Mouse (Mus musculus): ENCODE results near the gene Wfikkn1. TPM values are rescaled to one million over a fixed set of nuclear protein-coding genes. Genes with fewer than 3 reads are reported as not detected.

Gene Wfikkn1
- polyA plus RNA-seq, 1 experiment from 2014 or later = 0.51 TPM

GRCm38 (mm10) chr17:25867836-25868600 is 12.6 kb downstream of the Wfikkn1 start:
- no peaks in the 10 kb centered on the region for H3K36me3 ChIP-seq (ENCODE audit: insufficient read depth, low read length)

GRCm38 (mm10) chr17:25867509-25867835 is 13.2 kb downstream of the Wfikkn1 start:
- TF ChIP-seq CTCF (IDR thresholded peaks at IDR 0.05; ENCODE audit: low read depth) = no peak
- no peak for ATAC-seq (replicated peaks; ENCODE audit: low FRiP score, low read depth)
- no peak for DNase-seq (ENCODE audit: low spot score)
- Histone ChIP-seq H3K4me3 (replicated peaks; ENCODE audit: low read depth, low read length) (peak overlapping the region; percentile 83), H3K9ac (ENCODE audit: low read depth, low read length) (peak overlapping the region; percentile 85), H3K27me3 (ENCODE audit: insufficient read depth, low read length) (no peaks in the 10 kb centered on the region), H3K9me3 (replicated peaks; ENCODE audit: low read length) (no peaks in the 10 kb centered on the region), H3K27ac (peak overlapping the region; percentile 94), H3K4me2 (ENCODE audit: low read length) (peak overlapping the region; percentile 97), H3K36me3 (ENCODE audit: insufficient read depth, low read length) (no peaks in the 10 kb centered on the region), H3K4me1 (replicated peaks; ENCODE audit: insufficient read depth, low read length) (peaks cover 12% of the 10 kb centered on the region)
- WGBS = 5% methylated on average over 7 of the region's 7 CpGs

More at GRCm38 (mm10) chr17:25867836-25868600, 12.6 kb downstream of the Wfikkn1 start:
- DNase-seq (ENCODE audit: low spot score) (peak; percentile 45), ATAC-seq (replicated peaks; ENCODE audit: low FRiP score, low read depth) (peak; percentile 64)
- 0 out of 2 replicates have a peak, but pooled peaks have one; percentile 11 for TF ChIP-seq CTCF (IDR thresholded peaks at IDR 0.05; ENCODE audit: low read depth)
- H3K4me3 ChIP-seq (replicated peaks; ENCODE audit: low read depth, low read length) = peak overlapping the region; percentile 83
- H3K27me3 ChIP-seq (ENCODE audit: insufficient read depth, low read length) = no peaks in the 10 kb centered on the region
- H3K4me2 ChIP-seq (ENCODE audit: low read length) = peak overlapping the region; percentile 97
- H3K27ac ChIP-seq = peak overlapping the region; percentile 94
- under 1% methylated on average over 42 of the region's 42 CpGs for WGBS
- peak overlapping the region; percentile 85 for H3K9ac ChIP-seq (ENCODE audit: low read depth, low read length)
- H3K4me1 ChIP-seq (replicated peaks; ENCODE audit: insufficient read depth, low read length) = peaks cover 12% of the 10 kb centered on the region
- H3K9me3 ChIP-seq (replicated peaks; ENCODE audit: low read length) = no peaks in the 10 kb centered on the region

- 96% methylated on average over 3 of the region's 3 CpGs for WGBS
- H3K27ac ChIP-seq = no peak overlapping the region
- H3K9me3 ChIP-seq (replicated peaks; ENCODE audit: low read length) = no peaks in the 10 kb centered on the region
- no peak for ATAC-seq (replicated peaks; ENCODE audit: low FRiP score, low read depth)
- peaks cover 17% of the 10 kb centered on the region for H3K4me1 ChIP-seq (replicated peaks; ENCODE audit: insufficient read depth, low read length)
- no peaks in the 10 kb centered on the region for H3K36me3 ChIP-seq (ENCODE audit: insufficient read depth, low read length)
- no peak for DNase-seq (ENCODE audit: low spot score)
- H3K4me3 ChIP-seq (replicated peaks; ENCODE audit: low read depth, low read length) = no peak overlapping the region
- H3K27me3 ChIP-seq (ENCODE audit: insufficient read depth, low read length) = no peaks in the 10 kb centered on the region
- TF ChIP-seq CTCF (IDR thresholded peaks at IDR 0.05; ENCODE audit: low read depth) = no peak
- H3K9ac ChIP-seq (ENCODE audit: low read depth, low read length) = no peak overlapping the region
- H3K4me2 ChIP-seq (ENCODE audit: low read length) = no peak overlapping the region
These were observed 14.5 kb downstream of the Wfikkn1 start for GRCm38 (mm10) chr17:25866172-25866571.

GRCm38 (mm10) chr17:25865288-25865687 is 15.4 kb downstream of the Wfikkn1 start:
- H3K4me3 ChIP-seq (replicated peaks; ENCODE audit: low read depth, low read length) = no peak overlapping the region
- H3K27ac ChIP-seq = no peak overlapping the region
- no peaks in the 10 kb centered on the region for H3K36me3 ChIP-seq (ENCODE audit: insufficient read depth, low read length)
- DNase-seq (ENCODE audit: low spot score) = no peak
- peaks cover 17% of the 10 kb centered on the region for H3K4me1 ChIP-seq (replicated peaks; ENCODE audit: insufficient read depth, low read length)
- no peaks in the 10 kb centered on the region for H3K9me3 ChIP-seq (replicated peaks; ENCODE audit: low read length)
- no peak overlapping the region for H3K9ac ChIP-seq (ENCODE audit: low read depth, low read length)
- no peak overlapping the region for H3K4me2 ChIP-seq (ENCODE audit: low read length)
- no peak for TF ChIP-seq CTCF (IDR thresholded peaks at IDR 0.05; ENCODE audit: low read depth)
- WGBS = 85% methylated on average over 11 of the region's 11 CpGs
- no peak for ATAC-seq (replicated peaks; ENCODE audit: low FRiP score, low read depth)
- no peaks in the 10 kb centered on the region for H3K27me3 ChIP-seq (ENCODE audit: insufficient read depth, low read length)

- ATAC-seq (replicated peaks; ENCODE audit: low FRiP score, low read depth) = no peak
- H3K9ac ChIP-seq (ENCODE audit: low read depth, low read length) = no peak overlapping the region
- 86% methylated on average over 14 of the region's 14 CpGs for WGBS
These were observed 16.3 kb downstream of the Wfikkn1 start for GRCm38 (mm10) chr17:25864311-25864710.

GRCm38 (mm10) chr17:25863681-25864080 is 17.0 kb downstream of the Wfikkn1 start:
- DNase-seq (ENCODE audit: low spot score) (no peak), ATAC-seq (replicated peaks; ENCODE audit: low FRiP score, low read depth) (no peak)
- H3K27ac ChIP-seq = no peak overlapping the region
- no peaks in the 10 kb centered on the region for H3K27me3 ChIP-seq (ENCODE audit: insufficient read depth, low read length)
- no peaks in the 10 kb centered on the region for H3K9me3 ChIP-seq (replicated peaks; ENCODE audit: low read length)
- H3K4me1 ChIP-seq (replicated peaks; ENCODE audit: insufficient read depth, low read length) = peaks cover 13% of the 10 kb centered on the region
- H3K4me3 ChIP-seq (replicated peaks; ENCODE audit: low read depth, low read length) = no peak overlapping the region
- 81% methylated on average over 6 of the region's 6 CpGs for WGBS
- no peak overlapping the region for H3K4me2 ChIP-seq (ENCODE audit: low read length)
- H3K36me3 ChIP-seq (ENCODE audit: insufficient read depth, low read length) = no peaks in the 10 kb centered on the region
- H3K9ac ChIP-seq (ENCODE audit: low read depth, low read length) = no peak overlapping the region
- no peak; the same call in 1 of the 2 replicates for TF ChIP-seq CTCF (IDR thresholded peaks at IDR 0.05; ENCODE audit: low read depth)

More at GRCm38 (mm10) chr17:25864311-25864710, 16.3 kb downstream of the Wfikkn1 start:
- no peak overlapping the region for H3K4me2 ChIP-seq (ENCODE audit: low read length)
- peaks cover 17% of the 10 kb centered on the region for H3K4me1 ChIP-seq (replicated peaks; ENCODE audit: insufficient read depth, low read length)
- H3K27ac ChIP-seq = peak overlapping the region; percentile 36; the same call in 1 of the 2 replicates
- no peak overlapping the region for H3K4me3 ChIP-seq (replicated peaks; ENCODE audit: low read depth, low read length)
- H3K27me3 ChIP-seq (ENCODE audit: insufficient read depth, low read length) = no peaks in the 10 kb centered on the region
- no peaks in the 10 kb centered on the region for H3K9me3 ChIP-seq (replicated peaks; ENCODE audit: low read length)
- no peaks in the 10 kb centered on the region for H3K36me3 ChIP-seq (ENCODE audit: insufficient read depth, low read length)
- no peak for DNase-seq (ENCODE audit: low spot score)
- TF ChIP-seq CTCF (IDR thresholded peaks at IDR 0.05; ENCODE audit: low read depth) = no peak

Data from kidney, postnatal 0 days (tissue).